Mouse (Mus musculus) ES-CJ7 (cell line): ENCODE data around the gene BC024063.
"Not testable (repeated sequence)": the region's sequence is repeated elsewhere in the genome, so short reads cannot be mapped to it uniquely, and the experiment has no call there.

Experiments used
- DNase-seq: peaks from one replicate; pipeline ENCODE4 v3.0.0; 2011; ENCODE audit warnings: low read depth, low spot score

Gene BC024063

DNA sequence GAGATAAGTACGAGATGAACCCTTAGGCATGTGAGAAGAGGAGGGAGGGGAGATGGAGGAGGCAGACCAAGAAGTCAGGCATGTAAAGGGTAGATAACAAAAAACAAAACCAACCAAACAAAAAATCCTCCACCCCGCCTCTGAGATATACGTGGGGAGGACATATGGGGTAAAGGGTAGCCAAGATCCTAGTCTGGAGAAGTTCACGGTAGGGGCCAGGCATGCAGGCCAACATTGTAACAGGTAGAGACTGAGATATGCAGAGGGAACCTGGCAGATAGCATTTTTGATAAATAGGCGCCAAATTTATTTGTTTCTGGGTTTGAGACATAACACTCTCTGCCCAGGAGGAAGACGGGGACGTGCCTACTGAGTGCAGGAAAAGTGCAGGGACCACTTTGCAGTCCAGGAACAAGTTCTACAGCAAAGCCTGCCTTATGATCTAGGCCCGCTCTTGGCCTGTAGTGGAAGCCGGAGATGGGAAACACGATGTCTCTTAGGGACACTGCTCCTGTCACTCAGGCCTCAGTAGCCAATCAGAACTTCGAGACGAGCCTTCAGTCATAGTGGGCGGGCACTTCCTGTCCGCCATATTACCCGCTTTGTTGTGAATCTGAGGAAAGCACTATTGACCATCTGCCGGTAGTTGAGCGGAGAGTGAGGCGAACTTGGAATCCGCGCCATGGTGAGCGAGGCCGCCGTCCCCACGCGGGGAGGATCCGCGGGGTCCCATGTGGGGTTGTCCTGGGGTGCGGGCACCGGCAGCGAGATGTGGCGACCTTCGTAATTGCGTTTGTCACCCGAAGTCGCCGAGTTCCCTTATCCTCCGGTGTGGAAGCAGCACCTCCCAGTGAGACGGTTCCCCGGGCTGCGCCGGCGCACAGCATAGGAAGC is at the start of gene BC024063:
BC024063 (plus strand) TSS at position 626 of the 894 bp plus-strand sequence.
- peak; percentile 95 for DNase-seq

DNA sequence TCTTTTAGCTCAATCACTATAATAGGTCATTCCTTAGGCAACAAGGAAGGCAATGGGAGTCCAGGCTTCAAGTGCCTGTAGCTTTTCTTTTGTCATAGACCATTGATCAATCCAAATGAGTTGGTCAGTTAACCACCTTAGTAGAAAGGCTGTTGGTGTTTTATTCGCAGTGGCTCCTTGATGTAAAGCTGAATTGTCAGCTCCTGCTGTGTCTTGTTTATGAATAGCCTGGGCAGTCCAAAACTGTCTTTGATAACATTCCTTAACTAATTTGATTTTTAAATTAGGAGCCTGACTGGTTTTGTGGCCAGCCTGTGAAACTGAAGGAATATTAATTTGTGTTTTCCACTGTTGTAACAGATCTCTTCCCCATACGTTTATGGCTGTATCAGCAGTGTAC is 41.0 kb upstream of the BC024063 start:
- DNase-seq = no peak

DNA sequence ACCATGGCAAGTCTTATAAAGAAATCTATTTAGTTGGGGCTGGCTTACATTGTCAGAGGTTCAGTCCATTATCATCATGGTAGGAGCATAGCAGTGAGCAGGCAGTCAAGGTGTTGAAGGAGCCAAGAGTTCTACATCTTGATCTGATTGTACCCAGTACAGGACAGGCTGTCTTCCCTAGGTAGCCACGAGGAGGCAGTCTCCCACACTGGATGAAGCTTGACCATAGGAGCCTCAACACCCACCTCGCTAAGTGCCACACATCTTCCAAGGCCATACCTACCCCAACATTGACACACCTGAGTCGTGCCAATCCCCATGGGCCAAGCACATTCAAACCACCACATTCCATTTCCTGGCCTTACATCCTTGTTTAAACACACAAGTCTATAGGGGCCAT is 36.5 kb upstream of the BC024063 start:
- DNase-seq = peak; percentile 59

DNA sequence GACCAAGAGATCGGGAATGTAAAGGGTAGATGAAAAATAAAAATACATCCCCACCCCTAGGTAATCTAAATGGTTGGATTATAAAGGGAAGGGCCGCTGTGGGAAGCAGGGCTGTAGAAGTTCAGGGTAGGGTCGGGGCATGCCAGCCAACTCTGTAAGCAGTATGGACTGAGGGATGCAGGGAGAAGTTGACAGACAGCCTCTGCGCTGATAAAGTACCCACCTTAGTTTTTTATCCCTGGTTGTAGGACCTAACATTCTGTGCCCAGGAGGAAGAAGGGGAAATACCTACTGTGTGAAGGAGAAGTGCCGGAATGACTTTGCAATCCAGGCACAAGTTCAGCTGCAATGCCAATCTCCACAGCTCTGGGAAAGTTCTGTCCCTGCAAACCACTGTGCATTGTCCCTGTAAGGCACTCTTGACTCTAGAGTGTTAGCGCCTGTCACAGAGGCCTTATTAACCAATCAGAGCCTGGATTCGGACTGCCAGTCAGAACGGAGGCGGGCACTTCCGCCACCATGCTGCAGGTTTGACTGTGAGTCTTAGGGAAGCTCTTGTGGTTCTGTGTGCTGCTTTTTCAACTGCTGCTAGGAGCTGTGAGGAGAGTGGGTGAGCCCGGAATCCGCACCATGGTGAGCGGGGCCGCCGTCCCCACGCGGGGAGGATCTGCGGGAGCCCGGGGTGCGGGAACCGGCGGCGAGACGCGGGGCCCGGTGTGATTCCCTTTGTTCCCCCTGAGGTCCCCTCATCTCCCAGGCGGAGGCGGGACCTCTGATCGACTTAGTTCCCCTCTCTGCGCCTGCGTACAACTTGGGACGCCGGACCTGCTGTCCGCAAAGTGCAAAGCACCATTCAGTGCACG is 35.3 kb upstream of the BC024063 start, which contains the start of gene Zfp873:
Zfp873 (plus strand) TSS at position 527 of the 863 bp plus-strand sequence.
- DNase-seq = peak; percentile 98

DNA sequence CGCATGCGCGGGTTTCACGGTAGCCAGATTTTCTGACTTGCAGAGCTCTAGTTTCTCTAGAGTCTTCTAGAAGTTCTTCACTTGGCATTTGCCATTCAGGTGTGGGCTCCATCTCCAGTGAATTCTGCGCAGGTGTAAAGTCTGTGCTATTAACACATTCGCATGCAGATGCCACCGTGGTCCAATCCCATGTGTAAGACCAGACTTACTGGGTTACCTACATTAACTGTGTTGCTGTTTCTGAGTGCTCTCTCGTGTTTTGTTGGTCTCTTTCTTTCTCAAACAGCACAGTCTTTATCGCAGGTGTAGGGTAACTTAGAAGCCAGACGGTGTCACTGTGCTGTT is 34.7 kb upstream of the BC024063 start:
- DNase-seq = not testable (repeated sequence)

DNA sequence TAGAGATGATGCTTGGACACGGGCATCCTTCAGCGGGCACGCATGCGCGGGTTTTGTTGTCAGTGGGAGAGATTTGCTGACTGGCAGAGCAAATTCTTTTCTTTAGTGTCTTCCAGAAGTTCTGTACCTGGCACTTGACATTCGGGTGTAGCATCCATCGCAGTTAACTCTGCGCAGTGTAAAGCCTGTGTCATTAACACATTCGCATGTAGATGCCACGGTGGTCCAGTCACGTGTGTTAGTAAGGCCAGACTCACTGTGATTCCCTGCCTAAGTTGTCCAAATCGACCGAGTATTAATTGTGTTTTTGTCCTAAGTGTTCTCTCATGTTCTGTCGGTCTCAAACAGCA is 444 bp downstream of the BC024063 start:
- not testable (repeated sequence) for DNase-seq

DNA sequence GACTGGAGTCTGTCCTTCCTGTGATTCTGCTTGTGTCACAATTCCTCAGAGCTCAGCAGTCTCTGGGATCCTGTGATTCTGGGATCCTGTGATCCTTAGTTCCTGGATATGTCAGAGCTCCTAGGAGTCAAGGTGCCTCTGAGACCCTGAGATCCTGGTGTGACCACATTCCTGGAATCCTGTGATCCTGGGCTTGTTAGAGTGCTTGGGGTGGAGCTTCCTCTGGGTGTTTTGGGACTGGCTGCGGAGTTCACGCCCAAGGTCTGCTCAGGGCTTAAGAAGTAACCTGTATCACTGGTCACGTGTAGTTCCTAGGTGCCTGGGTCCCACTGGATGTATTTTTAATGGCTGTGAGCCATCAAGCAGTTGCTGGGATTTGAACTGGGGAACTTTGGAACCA is 34.1 kb downstream of the BC024063 start:
- DNase-seq = peak; percentile 7

DNA sequence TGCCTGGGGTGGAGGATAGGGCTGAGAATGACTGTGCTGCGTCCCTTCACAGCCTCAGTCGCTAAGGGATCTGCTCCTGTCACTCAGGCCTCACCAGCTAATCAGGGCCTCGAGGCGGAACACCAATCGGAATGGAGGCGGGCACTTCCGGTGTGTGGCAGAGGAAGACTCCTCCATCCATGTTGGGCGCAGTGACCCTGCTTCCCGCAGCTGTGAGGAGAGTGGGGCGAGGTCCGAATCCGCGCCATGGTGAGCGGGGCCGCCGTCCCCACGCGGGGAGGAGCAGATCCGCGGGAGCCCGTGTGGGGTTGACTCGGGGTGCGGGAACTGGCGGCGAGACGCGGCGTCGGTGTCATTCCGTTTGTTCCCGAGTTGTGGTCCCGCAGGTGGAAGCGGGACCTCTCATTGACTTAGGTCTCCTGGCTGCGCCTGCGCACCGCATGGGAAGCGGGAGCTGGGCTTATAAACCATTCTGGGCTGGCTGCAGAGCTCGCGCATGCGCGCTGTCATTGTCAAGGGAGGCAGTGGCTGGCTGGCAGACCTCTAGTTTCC is 44.8 kb downstream of the BC024063 start, which contains the start of gene AU041133:
AU041133 (plus strand) TSS at position 164 of the 552 bp plus-strand sequence.
- peak; percentile 97 for DNase-seq

DNA sequence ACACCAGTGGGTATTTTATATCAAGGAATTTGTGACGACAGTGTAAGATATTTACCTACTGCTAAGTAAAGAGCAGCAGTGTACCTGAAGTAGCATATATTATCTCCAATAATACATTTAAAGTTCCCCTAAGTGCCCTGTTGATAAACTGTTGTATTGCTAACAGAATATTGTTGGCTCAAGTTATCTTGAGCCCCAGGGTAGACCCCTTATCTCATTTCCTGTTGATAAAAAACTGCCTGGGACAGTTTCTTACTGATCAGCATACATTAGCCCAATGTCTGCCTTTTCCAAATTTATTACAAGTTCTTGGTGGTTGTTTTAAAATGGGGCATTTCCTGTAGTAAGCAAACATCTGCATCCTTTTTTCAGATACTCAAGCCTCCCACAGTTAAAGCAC is 62.1 kb downstream of the BC024063 start:
- DNase-seq = no peak

DNA sequence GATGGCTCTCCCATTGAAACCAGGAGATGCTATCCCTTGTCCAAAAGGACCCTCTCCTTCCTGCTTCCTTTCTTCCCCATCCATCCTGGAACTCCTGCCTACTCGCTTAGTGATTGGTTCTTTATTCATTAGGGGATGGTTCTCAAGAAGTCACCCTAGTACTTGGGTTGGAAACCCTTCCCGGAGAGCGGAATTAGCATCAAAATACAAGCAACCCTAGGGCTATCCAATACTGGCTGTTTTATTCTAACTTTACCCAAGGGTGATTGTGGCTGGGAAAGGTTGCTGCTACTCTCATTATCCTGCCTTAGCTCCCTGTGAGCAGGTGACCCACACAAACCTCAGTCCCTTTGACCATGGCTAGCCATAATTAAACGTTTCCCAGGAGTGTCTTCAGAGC is 64.4 kb downstream of the BC024063 start:
- peak; percentile 77 for DNase-seq
